Mouse (Mus musculus): ENCODE data around the gene Trp53i13.

DNA sequence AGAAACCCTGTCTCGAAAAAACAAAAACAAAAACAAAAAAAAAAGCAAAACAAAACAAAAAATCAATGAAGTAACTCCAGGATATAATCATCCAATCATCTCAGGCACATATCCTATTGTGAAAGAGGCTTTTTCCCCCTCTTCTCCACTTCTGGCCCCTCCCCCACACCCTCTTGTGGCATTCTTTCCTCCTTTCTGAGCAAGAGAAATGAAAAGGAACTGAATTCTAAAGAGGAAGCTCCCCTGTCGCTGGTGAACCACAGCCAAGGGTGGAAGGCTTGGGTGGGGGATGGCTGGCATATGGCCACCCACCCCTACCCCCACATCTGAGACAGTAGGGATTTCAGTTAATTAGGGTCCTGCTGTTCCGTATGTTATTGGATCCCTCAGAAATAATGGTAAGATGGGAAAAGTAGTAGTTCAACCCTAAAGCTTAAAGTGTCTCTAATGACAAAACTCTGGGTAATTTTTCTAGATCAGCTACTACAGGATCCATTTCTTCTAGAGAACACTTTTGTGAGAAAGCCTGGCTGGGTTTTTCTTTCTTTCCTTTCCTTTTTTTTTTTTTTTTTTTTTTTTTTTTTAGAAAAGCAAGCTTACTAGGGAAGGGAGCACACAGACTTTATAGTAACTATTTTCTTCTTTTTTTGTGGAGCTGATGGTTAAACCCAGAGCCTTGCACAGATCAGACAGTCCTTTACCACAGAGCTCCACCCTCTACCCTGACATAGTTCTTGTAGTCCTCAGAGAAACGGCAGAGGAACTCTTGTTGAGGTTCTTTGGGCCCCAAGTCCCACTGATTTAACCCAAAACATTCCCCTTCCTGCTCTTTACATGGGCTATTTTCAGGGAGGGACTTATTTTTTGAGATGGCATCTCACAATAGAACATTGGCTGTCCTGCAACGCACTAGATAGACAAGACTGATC is 5.1 kb upstream of the Trp53i13 start:
- TF ChIP-seq GATA1 (IDR thresholded peaks at IDR 0.05; ENCODE audit: low read length) (no peak), TAL1 (IDR thresholded peaks at IDR 0.05; ENCODE audit: low read length) (no peak)

All from erythroblast, embryonic 14.5 days (primary cell).